8 mouse cellular contexts compared by ENCODE assay signal in the genomic region with DNA sequence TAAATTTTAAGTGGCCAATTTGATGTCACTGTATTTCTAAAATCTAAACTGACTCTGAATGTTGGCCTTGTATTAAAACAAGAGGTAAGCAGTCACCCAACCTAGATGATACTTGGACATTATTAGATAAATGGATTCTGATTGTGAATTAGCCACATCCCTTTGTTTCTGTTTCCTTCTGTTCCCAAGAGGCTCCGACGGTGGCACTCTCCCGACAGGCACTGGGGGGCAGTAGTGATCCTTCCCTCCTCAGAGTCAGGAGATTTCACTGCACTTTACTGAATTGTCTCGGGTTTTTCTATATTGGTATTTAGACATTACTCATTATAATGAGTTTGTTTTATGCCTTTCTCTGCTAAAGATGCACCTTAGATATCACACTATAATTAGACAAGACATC.
DNase-seq lines count a peak whose midpoint lies in the region; ATAC-seq and TF ChIP-seq lines count a peak whose summit lies in the region.

No protein-coding gene starts in this region.

- no peak overlapping the region for H3K27ac ChIP-seq in hindbrain, embryonic 11.5 days (ENCODE audit: low read depth, low read length)
- no peak overlapping the region for H3K27ac ChIP-seq in hindbrain, embryonic 13.5 days
- H3K27ac ChIP-seq in intestine, postnatal 0 days (ENCODE audit: low read depth, low read length) = no peak overlapping the region
- no peak overlapping the region for H3K27ac ChIP-seq in limb, embryonic 10.5 days
- no peak overlapping the region for H3K27ac ChIP-seq in heart, embryonic 12.5 days (ENCODE audit: poor library complexity, severe bottlenecking)

- 6% methylated on average over 4 of the region's 4 CpGs for WGBS in hindbrain, embryonic 11.5 days
- WGBS in hindbrain, embryonic 13.5 days = 4% methylated on average over 4 of the region's 4 CpGs
- WGBS in intestine, postnatal 0 days = 4% methylated on average over 4 of the region's 4 CpGs
- 10% methylated on average over 4 of the region's 4 CpGs for WGBS in limb, embryonic 10.5 days
- 7% methylated on average over 4 of the region's 4 CpGs for WGBS in heart, embryonic 12.5 days

- no peak overlapping the region for H3K4me2 ChIP-seq in hindbrain, embryonic 11.5 days (replicated peaks; ENCODE audit: low read depth, low read length)
- H3K4me2 ChIP-seq in hindbrain, embryonic 13.5 days = no peak overlapping the region
- no peak overlapping the region for H3K4me2 ChIP-seq in intestine, postnatal 0 days (replicated peaks; ENCODE audit: low read depth)
- no peak overlapping the region for H3K4me2 ChIP-seq in heart, embryonic 12.5 days

- H3K9me3 ChIP-seq in hindbrain, embryonic 11.5 days (ENCODE audit: control insufficient read depth, low read length) = no peaks in the 10 kb centered on the region
- peaks cover 8% of the 10 kb centered on the region for H3K9me3 ChIP-seq in hindbrain, embryonic 13.5 days
- H3K9me3 ChIP-seq in intestine, postnatal 0 days (ENCODE audit: control insufficient read depth) = no peaks in the 10 kb centered on the region
- H3K9me3 ChIP-seq in limb, embryonic 10.5 days (replicated peaks) = 0 out of 2 replicates have a peak, but pooled peaks cover 2% of the 10 kb centered on the region
- peaks cover 7% of the 10 kb centered on the region; the same call in 1 of the 2 replicates for H3K9me3 ChIP-seq in heart, embryonic 12.5 days (replicated peaks)

- H3K27me3 ChIP-seq in hindbrain, embryonic 11.5 days (ENCODE audit: control insufficient read depth, insufficient read depth, low read length) = no peaks in the 10 kb centered on the region
- H3K27me3 ChIP-seq in hindbrain, embryonic 13.5 days = no peaks in the 10 kb centered on the region
- H3K27me3 ChIP-seq in intestine, postnatal 0 days (replicated peaks; ENCODE audit: control insufficient read depth, insufficient read depth, low read length) = no peaks in the 10 kb centered on the region
- H3K27me3 ChIP-seq in limb, embryonic 10.5 days (ENCODE audit: low read depth, poor library complexity, severe bottlenecking) = no peaks in the 10 kb centered on the region
- H3K27me3 ChIP-seq in heart, embryonic 12.5 days (replicated peaks) = no peaks in the 10 kb centered on the region

- no peak overlapping the region for H3K4me3 ChIP-seq in hindbrain, embryonic 11.5 days (ENCODE audit: low read depth, low read length)
- H3K4me3 ChIP-seq in hindbrain, embryonic 13.5 days = no peak overlapping the region
- no peak overlapping the region for H3K4me3 ChIP-seq in intestine, postnatal 0 days (ENCODE audit: low read depth, low read length)
- H3K4me3 ChIP-seq in limb, embryonic 10.5 days = no peak overlapping the region
- no peak overlapping the region for H3K4me3 ChIP-seq in heart, embryonic 12.5 days

- peak; percentile 83 for ATAC-seq in hindbrain, embryonic 11.5 days (ENCODE audit: low FRiP score)
- ATAC-seq in hindbrain, embryonic 13.5 days (ENCODE audit: low FRiP score) = no peak
- no peak for ATAC-seq in intestine, postnatal 0 days
- no peak for ATAC-seq in heart, embryonic 12.5 days (ENCODE audit: insufficient number of reproducible peaks, low FRiP score)

- TF ChIP-seq CTCF in intestine, postnatal 0 days (IDR thresholded peaks at IDR 0.05; ENCODE audit: low read depth) = peak; percentile 83

- peak; percentile 72 for DNase-seq in hindbrain, embryonic 11.5 days (ENCODE audit: low spot score)
- DNase-seq in MEL-GATA-1-ER (ENCODE audit: extremely low read depth, low read depth) = peak; percentile 67
- peak; percentile 67 for DNase-seq in embryo, embryonic 11 days
- DNase-seq in limb, embryonic 10.5 days (ENCODE audit: low spot score) = peak; percentile 60
- peak; percentile 35 for DNase-seq in telencephalon, adult 2 months (ENCODE audit: low read depth, low spot score)

- H3K9ac ChIP-seq in hindbrain, embryonic 11.5 days (ENCODE audit: low read depth, low read length) = no peak overlapping the region
- H3K9ac ChIP-seq in hindbrain, embryonic 13.5 days = no peak overlapping the region
- H3K9ac ChIP-seq in intestine, postnatal 0 days (ENCODE audit: low read depth, low read length) = no peak overlapping the region
- H3K9ac ChIP-seq in heart, embryonic 12.5 days = no peak overlapping the region

- no peaks in the 10 kb centered on the region for H3K4me1 ChIP-seq in hindbrain, embryonic 11.5 days (replicated peaks; ENCODE audit: control insufficient read depth, insufficient read depth, low read length)
- no peaks in the 10 kb centered on the region for H3K4me1 ChIP-seq in hindbrain, embryonic 13.5 days (replicated peaks)
- no peaks in the 10 kb centered on the region for H3K4me1 ChIP-seq in intestine, postnatal 0 days (replicated peaks; ENCODE audit: control insufficient read depth, insufficient read depth, low read length)
- H3K4me1 ChIP-seq in limb, embryonic 10.5 days = no peaks in the 10 kb centered on the region
- no peaks in the 10 kb centered on the region for H3K4me1 ChIP-seq in heart, embryonic 12.5 days (replicated peaks)

- no peaks in the 10 kb centered on the region for H3K36me3 ChIP-seq in hindbrain, embryonic 11.5 days (ENCODE audit: control insufficient read depth, insufficient read depth, low read length)
- no peaks in the 10 kb centered on the region for H3K36me3 ChIP-seq in hindbrain, embryonic 13.5 days
- H3K36me3 ChIP-seq in intestine, postnatal 0 days (ENCODE audit: control insufficient read depth, insufficient read depth) = no peaks in the 10 kb centered on the region
- no peaks in the 10 kb centered on the region for H3K36me3 ChIP-seq in limb, embryonic 10.5 days
- H3K36me3 ChIP-seq in heart, embryonic 12.5 days = no peaks in the 10 kb centered on the region
